Mouse (Mus musculus): ENCODE data around the gene Srgap1. TPM values are rescaled to one million over a fixed set of nuclear protein-coding genes. Genes with fewer than 3 reads are reported as not detected.
A peak's percentile ranks its signal among the peaks of the same experiment; 100 is the strongest.

Gene Srgap1
- total RNA-seq, 2 experiments from 2014 or later, result 8.5 to 13.5 TPM

GRCm38 (mm10) chr10:121890061-121890460, 157.1 kb downstream of the Srgap1 start:
- no peak for DNase-seq (ENCODE audit: low spot score in 2 of 2)

- DNase-seq (ENCODE audit: low spot score in 2 of 2), result no peak
These were observed 160.3 kb downstream of the Srgap1 start for GRCm38 (mm10) chr10:121886805-121887204.

DNA sequence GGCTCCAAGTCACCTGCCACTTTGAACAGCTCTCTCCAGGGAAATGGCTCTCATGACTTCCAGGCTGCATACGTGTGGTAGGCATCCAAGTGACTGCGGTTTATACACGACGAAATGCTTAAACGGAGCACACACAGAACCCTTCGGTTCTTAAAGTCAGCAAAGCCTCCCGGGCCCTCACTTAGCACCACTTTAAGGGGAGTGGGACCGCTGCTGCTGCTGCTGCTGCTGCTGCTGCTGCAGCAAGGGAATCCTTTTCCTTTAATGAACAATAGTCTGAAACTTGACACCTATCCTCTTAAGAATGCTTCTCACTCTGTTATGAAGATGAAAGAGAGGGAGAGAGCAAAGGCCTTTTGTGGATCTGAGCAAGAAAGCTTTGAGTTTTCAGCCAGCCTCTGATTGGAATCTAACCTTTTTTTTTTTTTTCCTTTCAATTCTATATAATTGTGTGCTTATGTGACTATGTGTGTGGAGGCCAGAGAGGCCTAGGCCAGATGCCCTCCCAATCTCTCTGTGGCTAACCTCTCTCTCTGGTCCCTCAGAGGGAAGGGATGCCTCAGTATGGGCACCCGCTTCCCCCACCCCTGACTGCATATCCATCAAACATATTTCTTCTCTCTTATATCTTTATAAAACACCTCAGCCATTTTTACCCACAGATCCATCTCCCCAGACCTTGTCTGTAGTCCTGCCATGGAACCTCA, 161.4 kb downstream of the Srgap1 start:
- no peak for DNase-seq (ENCODE audit: low spot score in 2 of 2)

DNA sequence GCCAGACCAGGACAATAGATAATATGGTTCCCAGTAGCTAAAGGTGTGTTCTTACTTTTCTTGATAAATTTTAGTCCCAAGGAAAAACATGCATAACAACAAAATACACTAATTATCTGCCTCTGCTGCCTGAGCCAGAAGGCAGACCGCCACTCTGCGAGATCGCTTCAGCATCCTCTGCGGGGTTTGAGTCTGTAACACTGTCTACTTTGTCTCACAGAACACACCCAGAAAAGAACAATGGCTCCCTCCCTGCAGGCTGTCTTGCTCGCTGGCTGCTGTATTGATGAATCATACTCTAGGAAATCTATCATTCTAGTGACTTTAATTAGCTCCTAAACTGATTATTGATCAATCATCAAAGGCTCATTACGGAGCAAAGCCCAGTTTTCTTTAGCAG, 164.7 kb downstream of the Srgap1 start:
- DNase-seq (ENCODE audit: low spot score in 2 of 2), result no peak

GRCm38 (mm10) chr10:121878855-121879254, 168.3 kb downstream of the Srgap1 start:
- no peak for DNase-seq (ENCODE audit: low spot score in 2 of 2)

DNA sequence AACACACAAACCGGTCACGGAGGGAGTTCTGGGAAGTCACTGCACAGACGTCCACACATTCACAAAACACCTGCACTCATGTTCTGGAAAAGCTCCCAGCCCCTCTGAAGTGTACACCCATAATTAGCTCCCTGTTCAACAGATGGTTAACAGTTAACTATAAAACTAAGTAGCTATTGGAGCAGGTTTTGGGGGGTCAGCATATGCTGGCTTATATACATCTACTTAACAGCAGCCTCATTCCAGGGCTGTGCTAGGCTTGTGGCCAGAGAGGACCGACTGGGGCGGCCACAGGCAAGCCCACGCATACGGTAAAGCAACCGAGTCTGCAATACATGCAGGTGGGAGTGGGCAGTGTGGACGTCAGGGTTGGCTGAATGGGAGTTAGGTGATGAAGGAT, 169.2 kb downstream of the Srgap1 start:
- no peak for DNase-seq (ENCODE audit: low spot score in 2 of 2)

DNA sequence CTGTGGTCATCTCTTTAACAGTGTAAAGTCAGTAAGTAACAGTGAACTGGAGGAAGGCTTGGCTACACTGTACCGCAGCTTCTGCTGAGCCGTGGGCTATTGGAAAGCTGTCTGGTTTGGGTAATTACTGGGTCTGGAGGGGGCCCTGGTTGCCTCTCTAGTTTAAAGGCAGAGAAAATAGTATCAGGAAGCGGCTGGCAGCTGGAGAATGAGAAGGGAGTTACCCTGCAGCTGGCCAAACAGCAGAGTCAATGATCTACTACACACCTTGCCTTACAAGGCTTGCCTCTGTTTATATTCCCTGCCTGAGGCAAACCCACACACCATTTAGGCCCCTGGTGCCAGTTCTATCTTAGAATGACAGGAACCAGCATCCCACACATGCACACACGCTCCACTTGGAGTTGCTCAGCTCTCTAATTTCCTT, 174.0 kb downstream of the Srgap1 start:
- DNase-seq (ENCODE audit: low spot score in 2 of 2), result no peak

GRCm38 (mm10) chr10:121869941-121870340, 177.2 kb downstream of the Srgap1 start:
- no peak for DNase-seq (ENCODE audit: low spot score in 2 of 2)

GRCm38 (mm10) chr10:121868255-121868654, 178.9 kb downstream of the Srgap1 start:
- no peak for DNase-seq (ENCODE audit: low spot score in 2 of 2)

GRCm38 (mm10) chr10:121865503-121866239, 181.4 kb downstream of the Srgap1 start:
- DNase-seq (ENCODE audit: low spot score in 2 of 2), result no peak

DNA sequence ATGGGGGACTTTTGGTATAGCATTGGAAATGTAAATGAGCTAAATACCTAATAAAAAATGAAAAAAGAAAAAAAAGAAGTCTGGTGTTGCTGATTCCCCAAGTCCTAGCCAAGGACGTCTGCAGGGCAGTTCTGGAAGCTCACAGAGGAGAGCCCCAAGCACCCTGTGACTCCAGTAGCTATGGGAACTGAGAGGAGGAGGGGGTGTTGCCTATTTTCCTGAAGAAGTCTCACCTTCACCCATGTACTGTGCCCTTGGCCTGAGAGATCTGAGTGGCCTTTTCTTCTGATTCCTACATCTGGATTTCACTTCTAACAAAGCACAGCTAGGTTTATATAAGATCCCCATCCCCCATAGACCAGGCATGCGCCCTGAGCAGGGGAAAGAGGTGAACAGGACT, 186.2 kb downstream of the Srgap1 start:
- DNase-seq (ENCODE audit: low spot score in 2 of 2), result no peak

- no peak for DNase-seq (ENCODE audit: low spot score in 2 of 2)
These were observed 187.1 kb downstream of the Srgap1 start for GRCm38 (mm10) chr10:121859803-121860571.

GRCm38 (mm10) chr10:121858911-121859310, 188.2 kb downstream of the Srgap1 start:
- DNase-seq (ENCODE audit: low spot score in 2 of 2), result no peak

DNA sequence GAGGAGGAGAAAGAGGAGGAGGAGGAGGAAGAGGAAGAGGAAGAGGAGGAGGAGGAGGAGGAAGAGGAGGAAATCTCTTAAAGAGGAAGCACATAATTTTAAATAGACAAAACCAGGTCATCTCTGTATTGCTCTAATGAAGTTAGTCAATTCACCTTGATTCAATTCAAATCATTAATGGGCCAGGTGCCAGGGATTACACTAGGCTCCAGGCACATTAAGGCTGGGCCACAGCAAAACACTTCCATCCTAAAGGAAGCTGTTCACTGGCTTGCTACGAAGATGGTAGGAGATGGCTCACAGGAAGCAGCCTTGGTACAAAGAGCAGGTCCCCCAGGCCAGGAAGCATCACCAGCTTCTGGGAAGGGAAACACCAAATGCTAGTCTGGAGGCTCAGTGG, 189.0 kb downstream of the Srgap1 start:
- no peak for DNase-seq (ENCODE audit: low spot score in 2 of 2)

GRCm38 (mm10) chr10:121855863-121856446, 191.2 kb downstream of the Srgap1 start:
- no peak for DNase-seq (ENCODE audit: low spot score in 2 of 2)

GRCm38 (mm10) chr10:121853385-121853808, 193.7 kb downstream of the Srgap1 start:
- no peak for DNase-seq (ENCODE audit: low spot score in 2 of 2)

- no peak for DNase-seq (ENCODE audit: low spot score in 2 of 2)
These were observed 197.6 kb downstream of the Srgap1 start for GRCm38 (mm10) chr10:121849496-121849895.

- no peak for DNase-seq (ENCODE audit: low spot score in 2 of 2)
These were observed 201.4 kb downstream of the Srgap1 start for GRCm38 (mm10) chr10:121845677-121846076.

DNA sequence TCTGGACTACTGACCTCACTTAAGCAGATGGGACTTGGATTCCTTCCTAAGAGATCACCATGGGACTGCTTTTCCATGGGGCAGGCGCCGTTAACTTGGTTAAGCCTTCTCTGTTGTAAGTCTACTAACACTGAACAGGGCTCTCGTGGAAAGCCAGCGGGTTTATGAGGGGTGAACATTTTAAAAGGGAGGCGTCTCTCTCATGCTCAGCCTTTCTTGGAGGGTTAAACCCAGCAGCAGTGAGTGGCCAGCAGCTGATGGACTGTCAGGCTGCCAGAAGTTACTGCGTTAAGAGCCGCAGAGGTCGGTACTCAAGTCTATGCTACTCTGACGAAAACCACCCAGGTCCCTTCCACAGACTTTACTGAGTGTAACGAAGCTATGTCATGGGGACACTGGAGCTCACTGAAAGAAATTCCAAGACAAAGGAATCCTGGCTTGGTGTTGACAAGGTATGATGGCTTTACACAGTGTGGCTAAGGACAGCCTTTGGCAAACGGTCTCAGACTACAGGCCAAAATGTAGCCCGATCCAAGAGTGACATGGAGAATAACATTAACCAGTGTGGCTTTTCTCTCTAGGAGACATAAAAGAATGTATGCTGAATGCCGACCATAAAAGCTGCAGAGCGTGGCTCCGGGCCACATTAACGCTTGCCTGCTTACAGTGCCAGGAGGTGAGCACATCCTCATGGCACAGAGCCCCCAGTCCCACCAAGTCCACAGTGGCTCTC, 209.8 kb downstream of the Srgap1 start:
- DNase-seq (ENCODE audit: low spot score in 2 of 2), result no peak

DNA sequence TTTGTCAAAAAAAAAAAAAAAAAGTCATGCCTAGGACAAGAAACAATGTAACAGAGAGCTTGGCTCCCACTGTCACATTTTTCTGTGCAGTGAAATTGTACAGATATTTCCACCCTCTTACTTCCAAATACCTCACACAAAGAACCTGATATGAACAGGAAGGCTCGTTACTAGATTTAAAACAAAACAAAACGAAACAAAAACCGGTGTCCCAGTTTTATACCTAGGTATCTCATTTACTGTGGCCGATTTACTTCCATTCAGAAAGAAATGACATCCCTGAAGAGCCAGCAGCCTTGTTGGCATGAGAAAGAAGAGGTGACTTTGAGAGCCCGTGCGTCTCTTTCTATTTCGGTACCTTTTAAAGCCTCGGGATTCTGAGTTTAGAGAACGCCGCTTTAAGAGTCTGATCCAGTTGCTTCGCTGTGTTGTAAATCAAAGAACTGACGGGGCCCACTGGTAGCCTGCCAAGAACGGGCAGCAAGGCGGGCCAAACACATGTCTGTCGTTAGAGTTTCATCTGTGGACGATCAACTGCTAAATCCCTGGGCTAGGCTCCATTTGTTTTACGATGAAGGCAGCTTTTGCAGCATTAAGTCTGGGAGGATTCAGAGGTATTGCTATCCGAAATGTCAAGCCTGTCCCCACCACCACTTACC, 210.5 kb downstream of the Srgap1 start:
- DNase-seq (ENCODE audit: low spot score in 2 of 2), result peak; percentile 27 to 30
